Mouse (Mus musculus): ENCODE data around the gene Krtap31-2. TPM values are rescaled to one million over a fixed set of nuclear protein-coding genes. Genes with fewer than 3 reads are reported as not detected.

The Krtap31-2 gene
- total and polyA plus RNA-seq, 3 experiments: not detected

GRCm38 (mm10) chr11:99985291-99986092 lies 49.4 kb downstream of the Krtap31-2 start:
- no peak for TF ChIP-seq CHD2 (IDR thresholded peaks at IDR 0.05; ENCODE audit: low read length)
- TF ChIP-seq KAT2A (conservative IDR thresholded peaks at IDR 0.05; ENCODE audit: low read depth, low read length): no peak
- no peak for TF ChIP-seq MAX (IDR thresholded peaks at IDR 0.05; ENCODE audit: low read length)
- TF ChIP-seq POLR2AphosphoS2 (IDR thresholded peaks at IDR 0.05; ENCODE audit: low read length): no peak
- no peak for TF ChIP-seq POLR2AphosphoS5 (IDR thresholded peaks at IDR 0.05; ENCODE audit: borderline replicate concordance, low read depth, low read length)
- no peak for TF ChIP-seq MXI1 (IDR thresholded peaks at IDR 0.05; ENCODE audit: low read depth, low read length)
- no peak for TF ChIP-seq JUND (IDR thresholded peaks at IDR 0.05; ENCODE audit: low read depth, low read length)
- no peaks in the 10 kb centered on the region for H3K36me3 ChIP-seq (ENCODE audit: control insufficient read depth in 1 of 2, insufficient read depth in 2 of 2, low read length in 2 of 2)
- no peaks in the 10 kb centered on the region for H3K27me3 ChIP-seq (ENCODE audit: control insufficient read depth in 1 of 2, insufficient read depth in 2 of 2, low read length in 2 of 2)
- no peak overlapping the region for H3K27ac ChIP-seq (ENCODE audit: control insufficient read depth, low read depth, low read length)
- H3K4me3 ChIP-seq (ENCODE audit: control insufficient read depth in 1 of 2, insufficient read depth in 1 of 2, low read depth in 2 of 2, low read length in 2 of 2): no peak overlapping the region
- DNase-seq (ENCODE audit: low read depth, low spot score): no peak
- no peaks in the 10 kb centered on the region for H3K9me3 ChIP-seq (replicated peaks; ENCODE audit: insufficient read depth, low read length)
- no peak overlapping the region for H3K9ac ChIP-seq (ENCODE audit: control insufficient read depth, low read depth, low read length, poor library complexity, severe bottlenecking)
- H3K4me1 ChIP-seq (ENCODE audit: control insufficient read depth in 1 of 2, insufficient read depth in 2 of 2, low read length in 2 of 2): no peaks in the 10 kb centered on the region
- no peaks in the 10 kb centered on the region for H3K79me2 ChIP-seq (ENCODE audit: control insufficient read depth, insufficient read depth, low read length, poor library complexity)

- Histone ChIP-seq H3K27me3 (ENCODE audit: control insufficient read depth in 1 of 2, insufficient read depth in 2 of 2, low read length in 2 of 2) (no peaks in the 10 kb centered on the region), H3K79me2 (ENCODE audit: control insufficient read depth, insufficient read depth, low read length, poor library complexity) (no peaks in the 10 kb centered on the region), H3K27ac (ENCODE audit: control insufficient read depth, low read depth, low read length) (no peak within 1 kb of the TSS), H3K4me1 (ENCODE audit: control insufficient read depth in 1 of 2, insufficient read depth in 2 of 2, low read length in 2 of 2) (no peaks in the 10 kb centered on the region), H3K9ac (ENCODE audit: control insufficient read depth, low read depth, low read length, poor library complexity, severe bottlenecking) (no peak within 1 kb of the TSS), H3K9me3 (replicated peaks; ENCODE audit: insufficient read depth, low read length) (no peaks in the 10 kb centered on the region), H3K36me3 (ENCODE audit: control insufficient read depth in 1 of 2, insufficient read depth in 2 of 2, low read length in 2 of 2) (no peaks in the 10 kb centered on the region), H3K4me3 (ENCODE audit: control insufficient read depth in 1 of 2, insufficient read depth in 1 of 2, low read depth in 2 of 2, low read length in 2 of 2) (no peak within 1 kb of the TSS)
- DNase-seq (ENCODE audit: low read depth, low spot score): no peak
- TF ChIP-seq POLR2AphosphoS2 (IDR thresholded peaks at IDR 0.05; ENCODE audit: low read length): no peak
- no peak for TF ChIP-seq E2F4 (IDR thresholded peaks at IDR 0.05; ENCODE audit: borderline replicate concordance, low read depth, low read length)
- TF ChIP-seq CHD1 (IDR thresholded peaks at IDR 0.05; ENCODE audit: low read depth, low read length): no peak
- no peak for TF ChIP-seq CTCF (IDR thresholded peaks at IDR 0.05 in 2 of 3, conservative IDR thresholded peaks at IDR 0.05 in 1 of 3; ENCODE audit: control insufficient read depth in 1 of 3, insufficient read depth in 1 of 3, low read depth in 2 of 3, low read length in 3 of 3, poor library complexity in 1 of 3, severe bottlenecking in 1 of 3)
- no peak for TF ChIP-seq SMC3 (IDR thresholded peaks at IDR 0.05; ENCODE audit: low read depth, low read length)
- no peak for TF ChIP-seq MYB (IDR thresholded peaks at IDR 0.05; ENCODE audit: low read depth, low read length)
- TF ChIP-seq EP300 (IDR thresholded peaks at IDR 0.05; ENCODE audit: low read depth in 1 of 2, low read length in 2 of 2): no peak
- no peak for TF ChIP-seq POLR2AphosphoS5 (IDR thresholded peaks at IDR 0.05; ENCODE audit: borderline replicate concordance, low read depth, low read length)
- no peak for TF ChIP-seq ZMIZ1 (IDR thresholded peaks at IDR 0.05; ENCODE audit: low read depth, low read length)
- no peak for TF ChIP-seq TCF12 (IDR thresholded peaks at IDR 0.05; ENCODE audit: low read depth, low read length)
Observed at GRCm38 (mm10) chr11:99986180-99986647, 50.1 kb downstream of the Krtap31-2 start, which contains the start of gene Krtap16-1. TSS of gene Krtap16-1 (minus strand) at chr11:99986597.

Other genes starting within 250 kb of the Krtap31-2 start
Only the 30 nearest of the 32 such genes appear.
- gene Gm14180, start 202.0 kb upstream of the Krtap31-2 start, total RNA-seq (2012; rRNA removed): not detected in 2 replicates
- not detected for gene Gm14180, start 202.0 kb upstream of the Krtap31-2 start, polyA plus RNA-seq (2012; ENCODE audit: insufficient read depth in 1 of 2, insufficient read length in 2 of 2, low read depth in 1 of 2, low replicate concordance in 2 of 2, missing spikeins in 1 of 2)
- gene Gm11595, start 163.4 kb upstream of the Krtap31-2 start, total RNA-seq (2012; rRNA removed): not detected in 2 replicates
- gene Gm11595, start 163.4 kb upstream of the Krtap31-2 start, polyA plus RNA-seq (2012; ENCODE audit: insufficient read depth in 1 of 2, insufficient read length in 2 of 2, low read depth in 1 of 2, low replicate concordance in 2 of 2, missing spikeins in 1 of 2): not detected
- gene Krtap4-8, start 155.6 kb upstream of the Krtap31-2 start, total RNA-seq (2012; rRNA removed): not detected in 2 replicates
- not detected for gene Krtap4-8, start 155.6 kb upstream of the Krtap31-2 start, polyA plus RNA-seq (2012; ENCODE audit: insufficient read depth in 1 of 2, insufficient read length in 2 of 2, low read depth in 1 of 2, low replicate concordance in 2 of 2, missing spikeins in 1 of 2)
- gene Krtap4-9, start 151.1 kb upstream of the Krtap31-2 start, total RNA-seq (2012; rRNA removed): not detected in 2 replicates
- not detected for gene Krtap4-9, start 151.1 kb upstream of the Krtap31-2 start, polyA plus RNA-seq (2012; ENCODE audit: insufficient read depth in 1 of 2, insufficient read length in 2 of 2, low read depth in 1 of 2, low replicate concordance in 2 of 2, missing spikeins in 1 of 2)
- gene Gm11596, start 142.8 kb upstream of the Krtap31-2 start, total RNA-seq (2012; rRNA removed): not detected in 2 replicates
- not detected for gene Gm11596, start 142.8 kb upstream of the Krtap31-2 start, polyA plus RNA-seq (2012; ENCODE audit: insufficient read depth in 1 of 2, insufficient read length in 2 of 2, low read depth in 1 of 2, low replicate concordance in 2 of 2, missing spikeins in 1 of 2)
- gene Gm11569, start 137.4 kb upstream of the Krtap31-2 start, total RNA-seq (2012; rRNA removed): not detected in 2 replicates
- gene Gm11569, start 137.4 kb upstream of the Krtap31-2 start, polyA plus RNA-seq (2012; ENCODE audit: insufficient read depth in 1 of 2, insufficient read length in 2 of 2, low read depth in 1 of 2, low replicate concordance in 2 of 2, missing spikeins in 1 of 2): not detected
- not detected in 2 replicates for gene Gm11554, start 131.8 kb upstream of the Krtap31-2 start, total RNA-seq (2012; rRNA removed)
- not detected for gene Gm11554, start 131.8 kb upstream of the Krtap31-2 start, polyA plus RNA-seq (2012; ENCODE audit: insufficient read depth in 1 of 2, insufficient read length in 2 of 2, low read depth in 1 of 2, low replicate concordance in 2 of 2, missing spikeins in 1 of 2)
- not detected in 2 replicates for gene Krtap4-13, start 126.4 kb upstream of the Krtap31-2 start, total RNA-seq (2012; rRNA removed)
- gene Krtap4-13, start 126.4 kb upstream of the Krtap31-2 start, polyA plus RNA-seq (2012; ENCODE audit: insufficient read depth in 1 of 2, insufficient read length in 2 of 2, low read depth in 1 of 2, low replicate concordance in 2 of 2, missing spikeins in 1 of 2): not detected
- not detected in 2 replicates for gene Gm11564, start 120.6 kb upstream of the Krtap31-2 start, total RNA-seq (2012; rRNA removed)
- not detected for gene Gm11564, start 120.6 kb upstream of the Krtap31-2 start, polyA plus RNA-seq (2012; ENCODE audit: insufficient read depth in 1 of 2, insufficient read length in 2 of 2, low read depth in 1 of 2, low replicate concordance in 2 of 2, missing spikeins in 1 of 2)
- not detected in 2 replicates for gene 2300003K06Rik, start 98.2 kb upstream of the Krtap31-2 start, total RNA-seq (2012; rRNA removed)
- gene 2300003K06Rik, start 98.2 kb upstream of the Krtap31-2 start, polyA plus RNA-seq (2012; ENCODE audit: insufficient read depth in 1 of 2, insufficient read length in 2 of 2, low read depth in 1 of 2, low replicate concordance in 2 of 2, missing spikeins in 1 of 2): not detected
- gene Krtap4-16, start 84.7 kb upstream of the Krtap31-2 start, total RNA-seq (2012; rRNA removed): not detected in 2 replicates
- gene Krtap4-16, start 84.7 kb upstream of the Krtap31-2 start, polyA plus RNA-seq (2012; ENCODE audit: insufficient read depth in 1 of 2, insufficient read length in 2 of 2, low read depth in 1 of 2, low replicate concordance in 2 of 2, missing spikeins in 1 of 2): not detected
- not detected in 2 replicates for gene Gm11568, start 78.4 kb upstream of the Krtap31-2 start, total RNA-seq (2012; rRNA removed)
- gene Gm11568, start 78.4 kb upstream of the Krtap31-2 start, polyA plus RNA-seq (2012; ENCODE audit: insufficient read depth in 1 of 2, insufficient read length in 2 of 2, low read depth in 1 of 2, low replicate concordance in 2 of 2, missing spikeins in 1 of 2): not detected
- gene Gm11559, start 71.8 kb upstream of the Krtap31-2 start, total RNA-seq (2012; rRNA removed): not detected in 2 replicates
- not detected for gene Gm11559, start 71.8 kb upstream of the Krtap31-2 start, polyA plus RNA-seq (2012; ENCODE audit: insufficient read depth in 1 of 2, insufficient read length in 2 of 2, low read depth in 1 of 2, low replicate concordance in 2 of 2, missing spikeins in 1 of 2)
- gene Krtap9-1, start 62.9 kb upstream of the Krtap31-2 start, total RNA-seq (2012; rRNA removed): not detected in 2 replicates
- gene Krtap9-1, start 62.9 kb upstream of the Krtap31-2 start, polyA plus RNA-seq (2012; ENCODE audit: insufficient read depth in 1 of 2, insufficient read length in 2 of 2, low read depth in 1 of 2, low replicate concordance in 2 of 2, missing spikeins in 1 of 2): not detected
- not detected in 2 replicates for gene Gm11567, start 57.1 kb upstream of the Krtap31-2 start, total RNA-seq (2012; rRNA removed)
- not detected for gene Gm11567, start 57.1 kb upstream of the Krtap31-2 start, polyA plus RNA-seq (2012; ENCODE audit: insufficient read depth in 1 of 2, insufficient read length in 2 of 2, low read depth in 1 of 2, low replicate concordance in 2 of 2, missing spikeins in 1 of 2)
- gene Krtap31-1, start 28.4 kb upstream of the Krtap31-2 start, total RNA-seq (2012; rRNA removed): not detected in 2 replicates
- gene Krtap31-1, start 28.4 kb upstream of the Krtap31-2 start, polyA plus RNA-seq (2012; ENCODE audit: insufficient read depth in 1 of 2, insufficient read length in 2 of 2, low read depth in 1 of 2, low replicate concordance in 2 of 2, missing spikeins in 1 of 2): not detected
- not detected in 2 replicates for gene Gm11565, start 21.5 kb upstream of the Krtap31-2 start, total RNA-seq (2012; rRNA removed)
- gene Gm11565, start 21.5 kb upstream of the Krtap31-2 start, polyA plus RNA-seq (2012; ENCODE audit: insufficient read depth in 1 of 2, insufficient read length in 2 of 2, low read depth in 1 of 2, low replicate concordance in 2 of 2, missing spikeins in 1 of 2): not detected
- gene Krtap9-5, start 12.2 kb downstream of the Krtap31-2 start, total RNA-seq (2012; rRNA removed): not detected in 2 replicates
- gene Krtap9-5, start 12.2 kb downstream of the Krtap31-2 start, polyA plus RNA-seq (2012; ENCODE audit: insufficient read depth in 1 of 2, insufficient read length in 2 of 2, low read depth in 1 of 2, low replicate concordance in 2 of 2, missing spikeins in 1 of 2): not detected
- not detected in 2 replicates for gene Krtap29-1, start 42.8 kb downstream of the Krtap31-2 start, total RNA-seq (2012; rRNA removed)
- not detected for gene Krtap29-1, start 42.8 kb downstream of the Krtap31-2 start, polyA plus RNA-seq (2012; ENCODE audit: insufficient read depth in 1 of 2, insufficient read length in 2 of 2, low read depth in 1 of 2, low replicate concordance in 2 of 2, missing spikeins in 1 of 2)
- 0.08 TPM in 1 of 2 replicates, not detected in the other for gene Krtap16-1, start 50.3 kb downstream of the Krtap31-2 start, total RNA-seq (2012; rRNA removed)
- gene Krtap16-1, start 50.3 kb downstream of the Krtap31-2 start, polyA plus RNA-seq (2012; ENCODE audit: insufficient read depth in 1 of 2, insufficient read length in 2 of 2, low read depth in 1 of 2, low replicate concordance in 2 of 2, missing spikeins in 1 of 2): not detected
- gene Krtap17-1, start 57.7 kb downstream of the Krtap31-2 start, total RNA-seq (2012; rRNA removed): not detected in 2 replicates
- not detected for gene Krtap17-1, start 57.7 kb downstream of the Krtap31-2 start, polyA plus RNA-seq (2012; ENCODE audit: insufficient read depth in 1 of 2, insufficient read length in 2 of 2, low read depth in 1 of 2, low replicate concordance in 2 of 2, missing spikeins in 1 of 2)
- gene Krt33a, start 79.9 kb downstream of the Krtap31-2 start, total RNA-seq (2012; rRNA removed): not detected in 2 replicates
- not detected for gene Krt33a, start 79.9 kb downstream of the Krtap31-2 start, polyA plus RNA-seq (2012; ENCODE audit: insufficient read depth in 1 of 2, insufficient read length in 2 of 2, low read depth in 1 of 2, low replicate concordance in 2 of 2, missing spikeins in 1 of 2)
- not detected in 2 replicates for gene Krt33b, start 93.6 kb downstream of the Krtap31-2 start, total RNA-seq (2012; rRNA removed)
- gene Krt33b, start 93.6 kb downstream of the Krtap31-2 start, polyA plus RNA-seq (2012; ENCODE audit: insufficient read depth in 1 of 2, insufficient read length in 2 of 2, low read depth in 1 of 2, low replicate concordance in 2 of 2, missing spikeins in 1 of 2): not detected
- gene Krt34, start 105.3 kb downstream of the Krtap31-2 start, total RNA-seq (2012; rRNA removed): not detected in 2 replicates
- not detected for gene Krt34, start 105.3 kb downstream of the Krtap31-2 start, polyA plus RNA-seq (2012; ENCODE audit: insufficient read depth in 1 of 2, insufficient read length in 2 of 2, low read depth in 1 of 2, low replicate concordance in 2 of 2, missing spikeins in 1 of 2)
- gene Krt31, start 114.3 kb downstream of the Krtap31-2 start, total RNA-seq (2012; rRNA removed): not detected in 2 replicates
- gene Krt31, start 114.3 kb downstream of the Krtap31-2 start, polyA plus RNA-seq (2012; ENCODE audit: insufficient read depth in 1 of 2, insufficient read length in 2 of 2, low read depth in 1 of 2, low replicate concordance in 2 of 2, missing spikeins in 1 of 2): not detected
- not detected in 2 replicates for gene Krt32, start 151.9 kb downstream of the Krtap31-2 start, total RNA-seq (2012; rRNA removed)
- gene Krt32, start 151.9 kb downstream of the Krtap31-2 start, polyA plus RNA-seq (2012; ENCODE audit: insufficient read depth in 1 of 2, insufficient read length in 2 of 2, low read depth in 1 of 2, low replicate concordance in 2 of 2, missing spikeins in 1 of 2): not detected
- gene Krt35, start 159.9 kb downstream of the Krtap31-2 start, total RNA-seq (2012; rRNA removed): not detected in 2 replicates
- gene Krt35, start 159.9 kb downstream of the Krtap31-2 start, polyA plus RNA-seq (2012; ENCODE audit: insufficient read depth in 1 of 2, insufficient read length in 2 of 2, low read depth in 1 of 2, low replicate concordance in 2 of 2, missing spikeins in 1 of 2): not detected
- not detected in 2 replicates for gene Krt36, start 169.3 kb downstream of the Krtap31-2 start, total RNA-seq (2012; rRNA removed)
- gene Krt36, start 169.3 kb downstream of the Krtap31-2 start, polyA plus RNA-seq (2012; ENCODE audit: insufficient read depth in 1 of 2, insufficient read length in 2 of 2, low read depth in 1 of 2, low replicate concordance in 2 of 2, missing spikeins in 1 of 2): not detected
- not detected in 2 replicates for gene Krt13, start 185.3 kb downstream of the Krtap31-2 start, total RNA-seq (2012; rRNA removed)
- gene Krt13, start 185.3 kb downstream of the Krtap31-2 start, polyA plus RNA-seq (2012; ENCODE audit: insufficient read depth in 1 of 2, insufficient read length in 2 of 2, low read depth in 1 of 2, low replicate concordance in 2 of 2, missing spikeins in 1 of 2): not detected
- gene Krt15, start 199.6 kb downstream of the Krtap31-2 start, total RNA-seq (2012; rRNA removed): not detected in 2 replicates
- not detected for gene Krt15, start 199.6 kb downstream of the Krtap31-2 start, polyA plus RNA-seq (2012; ENCODE audit: insufficient read depth in 1 of 2, insufficient read length in 2 of 2, low read depth in 1 of 2, low replicate concordance in 2 of 2, missing spikeins in 1 of 2)